Mouse (Mus musculus) limb, embryonic 10.5 days (tissue): Measurements from ENCODE around the gene Hnrnph1. TPM values are rescaled to one million over a fixed set of nuclear protein-coding genes. Genes with fewer than 3 reads are reported as not detected.
A peak's percentile ranks its signal among the peaks of the same experiment; 100 is the strongest.

Experiments used
- DNase-seq: peaks from one replicate; pipeline ENCODE4 v3.0.0-alpha.2; 2017; ENCODE audit warnings: low spot score
- H3K27ac ChIP-seq: fragments of 300-500 bp; sonication (generic); 2 replicates; pipeline ENCODE4 v1.5.1; 2016; ENCODE audit warnings: mild to moderate bottlenecking
- H3K27me3 ChIP-seq: fragments of 300-500 bp; sonication (generic); 2 replicates; pipeline ENCODE4 v1.6.1; 2016; ENCODE audit warnings: low read depth, mild to moderate bottlenecking; ENCODE audit not compliant: poor library complexity, severe bottlenecking
- H3K36me3 ChIP-seq: fragments of 300-500 bp; sonication (generic); 2 replicates; pipeline ENCODE4 v1.6.1; 2016; ENCODE audit warnings: mild to moderate bottlenecking, moderate library complexity
- H3K4me1 ChIP-seq: fragments of 300-500 bp; sonication (generic); 2 replicates; pipeline ENCODE4 v1.6.1; 2016
- H3K4me3 ChIP-seq: fragments of 300-500 bp; sonication (generic); 2 replicates; pipeline ENCODE4 v1.5.1; 2016; ENCODE audit warnings: mild to moderate bottlenecking, moderate library complexity
- H3K9me3 ChIP-seq: fragments of 300-500 bp; sonication (generic); replicated peaks from 2 replicates; pipeline ENCODE4 v1.6.1; 2016; ENCODE audit warnings: mild to moderate bottlenecking
- whole genome bisulfite sequencing: fragments of 180-500 bp; shearing (Covaris S2); methylation state at CpG from one replicate; pipeline ENCODE4 v1.1.7; 2016; 5-methylcytosine and 5-hydroxymethylcytosine counted together
- polyA plus RNA-seq: library from polyadenylated mRNA; unstranded; fragments of >200 nt; fragmentation: Nextera tagmentation; extraction: Ambion mirVana; gene quantifications from 2 replicates; pipeline ENCODE4 v1.2.1, GENCODE M21; 2016

Gene Hnrnph1
- 586 and 668 TPM in 2 replicates for polyA plus RNA-seq

GRCm38 (mm10) chr11:50376911-50377891 lies at the start of gene Hnrnph1:
Hnrnph1 (plus strand) TSS chr11:50376990.
- Histone ChIP-seq H3K9me3 (no peaks in the 10 kb centered on the region), H3K27ac (peak within 1 kb of the TSS; percentile 97), H3K4me1 (peaks cover 24% of the 10 kb centered on the region), H3K27me3 (no peaks in the 10 kb centered on the region), H3K4me3 (peak within 1 kb of the TSS; percentile 89), H3K36me3 (peaks cover 39% of the 10 kb centered on the region)
- under 1% methylated on average over 76 of the region's 76 CpGs for WGBS
- DNase-seq, result peak; percentile 99

- H3K27ac ChIP-seq, result no peak overlapping the region
- 89% methylated on average over 3 of the region's 3 CpGs for WGBS
- H3K4me1 ChIP-seq, result peaks cover 17% of the 10 kb centered on the region
- DNase-seq, result no peak
- H3K4me3 ChIP-seq, result no peak overlapping the region
- H3K36me3 ChIP-seq, result peaks cover 19% of the 10 kb centered on the region
- H3K27me3 ChIP-seq, result no peaks in the 10 kb centered on the region
- H3K9me3 ChIP-seq, result no peaks in the 10 kb centered on the region
These were observed 48.6 kb upstream of the Hnrnph1 start for GRCm38 (mm10) chr11:50328075-50328625.

- Histone ChIP-seq H3K36me3 (peaks cover 19% of the 10 kb centered on the region), H3K4me3 (no peak overlapping the region), H3K4me1 (peaks cover 7% of the 10 kb centered on the region), H3K9me3 (no peaks in the 10 kb centered on the region), H3K27me3 (no peaks in the 10 kb centered on the region), H3K27ac (no peak overlapping the region)
- no peak for DNase-seq
- WGBS, result 97% methylated on average over 1 of the region's 1 CpGs
These were observed 47.4 kb upstream of the Hnrnph1 start for GRCm38 (mm10) chr11:50329378-50329777.

- Histone ChIP-seq H3K27ac (no peak overlapping the region), H3K27me3 (no peaks in the 10 kb centered on the region), H3K9me3 (no peaks in the 10 kb centered on the region), H3K4me1 (no peaks in the 10 kb centered on the region), H3K4me3 (no peak overlapping the region), H3K36me3 (peaks cover 17% of the 10 kb centered on the region)
- 89% methylated on average over 3 of the region's 3 CpGs for WGBS
- no peak for DNase-seq
These were observed 43.6 kb upstream of the Hnrnph1 start for GRCm38 (mm10) chr11:50333181-50333580.

GRCm38 (mm10) chr11:50336126-50336525 lies 40.7 kb upstream of the Hnrnph1 start:
- Histone ChIP-seq H3K9me3 (no peaks in the 10 kb centered on the region), H3K27ac (no peak overlapping the region), H3K27me3 (no peaks in the 10 kb centered on the region), H3K4me3 (no peak overlapping the region), H3K36me3 (no peaks in the 10 kb centered on the region), H3K4me1 (no peaks in the 10 kb centered on the region)
- no peak for DNase-seq
- 57% methylated on average over 1 of the region's 1 CpGs for WGBS

GRCm38 (mm10) chr11:50336891-50337290 lies 39.9 kb upstream of the Hnrnph1 start:
- Histone ChIP-seq H3K4me1 (no peaks in the 10 kb centered on the region), H3K9me3 (no peaks in the 10 kb centered on the region), H3K4me3 (no peak overlapping the region), H3K27ac (no peak overlapping the region), H3K36me3 (no peaks in the 10 kb centered on the region), H3K27me3 (no peaks in the 10 kb centered on the region)
- no peak for DNase-seq
- WGBS, result 76% methylated on average over 4 of the region's 4 CpGs

- no peaks in the 10 kb centered on the region for H3K27me3 ChIP-seq
- WGBS, result 86% methylated on average over 4 of the region's 4 CpGs
These were observed 31.3 kb upstream of the Hnrnph1 start for GRCm38 (mm10) chr11:50345486-50345885.

GRCm38 (mm10) chr11:50346256-50347032 lies 30.3 kb upstream of the Hnrnph1 start:
- Histone ChIP-seq H3K36me3 (no peaks in the 10 kb centered on the region), H3K4me3 (no peak overlapping the region), H3K27ac (no peak overlapping the region), H3K27me3 (no peaks in the 10 kb centered on the region), H3K9me3 (no peaks in the 10 kb centered on the region), H3K4me1 (no peaks in the 10 kb centered on the region)
- 91% methylated on average over 9 of the region's 9 CpGs for whole genome bisulfite sequencing
- DNase-seq, result no peak

More at GRCm38 (mm10) chr11:50345486-50345885, 31.3 kb upstream of the Hnrnph1 start:
- DNase-seq, result no peak
- H3K4me3 ChIP-seq, result no peak overlapping the region
- no peaks in the 10 kb centered on the region for H3K9me3 ChIP-seq
- H3K36me3 ChIP-seq, result no peaks in the 10 kb centered on the region
- H3K27ac ChIP-seq, result no peak overlapping the region
- H3K4me1 ChIP-seq, result no peaks in the 10 kb centered on the region

GRCm38 (mm10) chr11:50352177-50352576 lies 24.6 kb upstream of the Hnrnph1 start:
- no peaks in the 10 kb centered on the region for H3K9me3 ChIP-seq
- no peak for DNase-seq
- no peaks in the 10 kb centered on the region for H3K4me1 ChIP-seq
- no peak overlapping the region for H3K27ac ChIP-seq
- H3K27me3 ChIP-seq, result peaks cover 6% of the 10 kb centered on the region; the same call in 1 of the 2 replicates
- H3K4me3 ChIP-seq, result no peak overlapping the region
- H3K36me3 ChIP-seq, result no peaks in the 10 kb centered on the region
- 88% methylated on average over 2 of the region's 2 CpGs for WGBS

- Histone ChIP-seq H3K9me3 (no peaks in the 10 kb centered on the region), H3K4me1 (peaks cover 5% of the 10 kb centered on the region; the same call in 1 of the 2 replicates), H3K27me3 (peaks cover 26% of the 10 kb centered on the region), H3K36me3 (no peaks in the 10 kb centered on the region), H3K4me3 (no peak within 1 kb of the TSS), H3K27ac (no peak within 1 kb of the TSS)
- DNase-seq, result no peak
These were observed 22.6 kb upstream of the Hnrnph1 start, which contains the start of gene Cby3 for GRCm38 (mm10) chr11:50354162-50354561. Cby3 (plus strand) TSS chr11:50354462.

GRCm38 (mm10) chr11:50354851-50355250 lies 21.9 kb upstream of the Hnrnph1 start:
- no peak overlapping the region for H3K4me3 ChIP-seq
- H3K27me3 ChIP-seq, result peaks cover 33% of the 10 kb centered on the region
- 83% methylated on average over 3 of the region's 3 CpGs for WGBS
- no peak overlapping the region for H3K27ac ChIP-seq
- H3K9me3 ChIP-seq, result no peaks in the 10 kb centered on the region
- H3K4me1 ChIP-seq, result peaks cover 10% of the 10 kb centered on the region
- DNase-seq, result no peak
- H3K36me3 ChIP-seq, result no peaks in the 10 kb centered on the region

- Histone ChIP-seq H3K9me3 (no peaks in the 10 kb centered on the region), H3K4me3 (no peak overlapping the region), H3K4me1 (peaks cover 10% of the 10 kb centered on the region), H3K27me3 (peaks cover 39% of the 10 kb centered on the region), H3K27ac (no peak overlapping the region), H3K36me3 (no peaks in the 10 kb centered on the region)
- DNase-seq, result no peak
- 80% methylated on average over 1 of the region's 1 CpGs for WGBS
These were observed 21.4 kb upstream of the Hnrnph1 start for GRCm38 (mm10) chr11:50355395-50355794.
